Mouse (Mus musculus): ENCODE results near the gene Anapc13.

- no peak for TF ChIP-seq GATA1 (IDR thresholded peaks at IDR 0.05; ENCODE audit: borderline replicate concordance, low read length)
- no peak for TF ChIP-seq FLI1 (IDR thresholded peaks at IDR 0.05; ENCODE audit: low read length)
Measured at GRCm38 (mm10) chr9:102632923-102633537, 6.9 kb downstream of the Anapc13 start.
